Mouse (Mus musculus): ENCODE data around the gene Ahcyl1. TPM values are rescaled to one million over a fixed set of nuclear protein-coding genes. Genes with fewer than 3 reads are reported as not detected.
A peak's percentile ranks its signal among the peaks of the same experiment; 100 is the strongest.

The Ahcyl1 gene
- polyA plus RNA-seq, 1 experiment: 72.1 TPM

DNA sequence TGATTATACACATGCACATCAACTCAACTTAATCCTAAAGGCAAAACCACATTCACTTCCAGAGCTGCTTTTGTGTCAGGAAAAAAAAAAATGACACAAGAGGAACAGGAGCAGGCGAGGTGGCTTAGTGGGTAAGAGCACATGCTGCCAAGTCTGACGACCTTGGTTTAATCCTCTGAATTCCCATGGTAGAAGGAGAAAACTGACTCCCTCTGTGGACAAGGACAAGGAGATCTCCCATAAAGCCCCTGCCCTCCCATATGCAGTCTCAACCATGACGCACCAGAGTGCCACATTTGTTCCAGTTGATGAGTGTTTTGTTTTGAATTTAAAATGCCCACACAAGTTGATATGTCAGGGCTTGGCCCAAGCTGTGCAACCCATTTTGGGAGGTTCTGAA, 12.8 kb upstream of the Ahcyl1 start:
- Histone ChIP-seq H3K4me3 (ENCODE audit: insufficient read depth, poor library complexity, severe bottlenecking) (no peak overlapping the region), H3K79me3 (ENCODE audit: low read depth) (no peaks in the 10 kb centered on the region), H3ac (ENCODE audit: control insufficient read depth, insufficient read length, low read depth) (no peak overlapping the region), H3K27me3 (ENCODE audit: control insufficient read depth, insufficient read depth, insufficient read length) (no peaks in the 10 kb centered on the region), H3K79me2 (ENCODE audit: control insufficient read depth, insufficient read depth) (no peaks in the 10 kb centered on the region), H3K36me3 (ENCODE audit: control insufficient read depth, insufficient read depth) (no peaks in the 10 kb centered on the region)
- TF ChIP-seq MYOG (IDR thresholded peaks at IDR 0.05; ENCODE audit: control insufficient read depth, extremely low read depth, insufficient read length) (no peak), MYOD1 (IDR thresholded peaks at IDR 0.05; ENCODE audit: control insufficient read depth, insufficient read length, low read depth) (peak; percentile 45), FOSL1 (IDR thresholded peaks at IDR 0.05; ENCODE audit: insufficient read depth, low read length, poor library complexity, severe bottlenecking) (no peak), CTCF (IDR thresholded peaks at IDR 0.05; ENCODE audit: control insufficient read depth, insufficient read depth, insufficient read length) (no peak), MAX (IDR thresholded peaks at IDR 0.05) (peak; percentile 8), CEBPB (IDR thresholded peaks at IDR 0.05; ENCODE audit: low read depth) (no peak)

DNA sequence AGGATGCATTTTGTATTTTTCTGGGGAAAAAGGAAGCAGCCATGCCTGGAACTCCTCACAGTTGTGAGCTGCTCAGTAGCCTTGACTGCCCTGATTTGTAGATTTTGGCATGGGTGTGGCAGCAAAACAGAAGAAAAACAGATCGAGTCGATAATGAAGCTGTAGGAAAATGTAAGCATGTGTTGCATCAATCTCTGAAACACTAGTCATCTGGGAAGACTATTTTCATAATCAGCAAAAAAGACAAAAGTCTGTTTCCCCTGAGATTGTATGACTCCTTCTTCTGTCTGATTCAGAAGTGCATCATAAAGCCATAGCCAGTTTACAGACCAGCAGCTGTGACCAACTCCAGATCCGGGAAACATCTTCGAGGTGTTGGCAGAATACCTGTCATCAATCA, 10.9 kb upstream of the Ahcyl1 start:
- Histone ChIP-seq H3ac (ENCODE audit: control insufficient read depth, insufficient read length, low read depth) (no peak overlapping the region), H3K4me3 (ENCODE audit: insufficient read depth, poor library complexity, severe bottlenecking) (no peak overlapping the region), H3K79me3 (ENCODE audit: low read depth) (no peaks in the 10 kb centered on the region), H3K36me3 (ENCODE audit: control insufficient read depth, insufficient read depth) (no peaks in the 10 kb centered on the region), H3K79me2 (ENCODE audit: control insufficient read depth, insufficient read depth) (no peaks in the 10 kb centered on the region), H3K27me3 (ENCODE audit: control insufficient read depth, insufficient read depth, insufficient read length) (no peaks in the 10 kb centered on the region)
- no peak for TF ChIP-seq MAX (IDR thresholded peaks at IDR 0.05)
- no peak for TF ChIP-seq USF1 (IDR thresholded peaks at IDR 0.05; ENCODE audit: low read depth)
- TF ChIP-seq FOSL1 (IDR thresholded peaks at IDR 0.05; ENCODE audit: insufficient read depth, low read length, poor library complexity, severe bottlenecking): peak; percentile 77
- TF ChIP-seq MYOD1 (IDR thresholded peaks at IDR 0.05; ENCODE audit: control insufficient read depth, insufficient read length, low read depth): peak; percentile 89
- TF ChIP-seq MYOG (IDR thresholded peaks at IDR 0.05; ENCODE audit: control insufficient read depth, extremely low read depth, insufficient read length): no peak
- TF ChIP-seq CEBPB (IDR thresholded peaks at IDR 0.05; ENCODE audit: low read depth): peak; percentile 93
- no peak for TF ChIP-seq CTCF (IDR thresholded peaks at IDR 0.05; ENCODE audit: control insufficient read depth, insufficient read depth, insufficient read length)

DNA sequence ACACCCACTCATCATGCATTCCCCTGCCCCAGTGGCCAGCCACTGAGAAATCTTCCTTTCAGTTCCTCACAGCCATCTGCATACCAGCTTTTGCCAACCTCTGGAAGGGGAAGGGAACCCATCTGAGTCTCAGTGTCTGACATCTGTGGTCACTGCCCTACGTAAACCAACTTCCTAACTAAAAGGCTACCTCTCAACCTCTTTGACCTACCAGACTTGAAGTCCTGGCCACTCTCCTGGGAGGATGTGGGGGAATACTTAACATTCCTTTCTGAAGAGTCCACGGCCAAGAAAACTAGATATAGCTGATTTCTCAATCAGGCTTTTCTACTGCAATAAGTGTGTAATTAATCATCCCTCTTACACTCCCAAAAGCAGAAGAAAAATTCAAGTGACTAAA, 9.8 kb upstream of the Ahcyl1 start:
- Histone ChIP-seq H3K4me3 (ENCODE audit: insufficient read depth, poor library complexity, severe bottlenecking) (no peak overlapping the region), H3K36me3 (ENCODE audit: control insufficient read depth, insufficient read depth) (no peaks in the 10 kb centered on the region), H3K27me3 (ENCODE audit: control insufficient read depth, insufficient read depth, insufficient read length) (no peaks in the 10 kb centered on the region), H3K79me2 (ENCODE audit: control insufficient read depth, insufficient read depth) (no peaks in the 10 kb centered on the region), H3K79me3 (ENCODE audit: low read depth) (no peaks in the 10 kb centered on the region), H3ac (ENCODE audit: control insufficient read depth, insufficient read length, low read depth) (no peak overlapping the region)
- peak; percentile 35 for TF ChIP-seq MYOD1 (IDR thresholded peaks at IDR 0.05; ENCODE audit: control insufficient read depth, insufficient read length, low read depth)
- no peak for TF ChIP-seq CTCF (IDR thresholded peaks at IDR 0.05; ENCODE audit: control insufficient read depth, insufficient read depth, insufficient read length)
- TF ChIP-seq CEBPB (IDR thresholded peaks at IDR 0.05; ENCODE audit: low read depth): peak; percentile 97

DNA sequence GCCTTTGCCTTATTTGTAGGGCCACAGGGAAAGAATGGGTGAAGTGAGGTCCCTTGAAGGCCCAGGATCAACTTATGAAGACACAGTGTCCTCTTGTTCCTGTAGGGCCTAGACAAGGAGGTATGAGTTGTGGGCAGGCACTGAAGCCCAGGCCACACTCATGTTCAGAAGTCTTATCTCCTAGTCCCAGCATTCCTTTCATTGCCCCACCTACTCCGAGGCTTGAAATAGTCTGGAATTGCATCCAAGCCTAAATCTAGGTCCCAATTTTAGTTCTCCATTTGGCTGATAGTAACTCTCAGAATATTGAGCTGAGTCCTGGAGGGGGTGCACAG, 8.0 kb upstream of the Ahcyl1 start:
- H3K27me3 ChIP-seq (ENCODE audit: control insufficient read depth, insufficient read depth, insufficient read length): no peaks in the 10 kb centered on the region
- H3ac ChIP-seq (ENCODE audit: control insufficient read depth, insufficient read length, low read depth): no peak overlapping the region
- TF ChIP-seq CTCF (IDR thresholded peaks at IDR 0.05; ENCODE audit: control insufficient read depth, insufficient read depth, insufficient read length) (no peak), MAX (IDR thresholded peaks at IDR 0.05) (no peak), USF1 (IDR thresholded peaks at IDR 0.05; ENCODE audit: low read depth) (no peak), MYOD1 (IDR thresholded peaks at IDR 0.05; ENCODE audit: control insufficient read depth, insufficient read length, low read depth) (no peak), FOSL1 (IDR thresholded peaks at IDR 0.05; ENCODE audit: insufficient read depth, low read length, poor library complexity, severe bottlenecking) (no peak), CEBPB (IDR thresholded peaks at IDR 0.05; ENCODE audit: low read depth) (no peak), MYOG (IDR thresholded peaks at IDR 0.05; ENCODE audit: control insufficient read depth, extremely low read depth, insufficient read length) (no peak)
- H3K79me2 ChIP-seq (ENCODE audit: control insufficient read depth, insufficient read depth): no peaks in the 10 kb centered on the region
- H3K36me3 ChIP-seq (ENCODE audit: control insufficient read depth, insufficient read depth): no peaks in the 10 kb centered on the region
- H3K4me3 ChIP-seq (ENCODE audit: insufficient read depth, poor library complexity, severe bottlenecking): no peak overlapping the region
- H3K79me3 ChIP-seq (ENCODE audit: low read depth): no peaks in the 10 kb centered on the region

DNA sequence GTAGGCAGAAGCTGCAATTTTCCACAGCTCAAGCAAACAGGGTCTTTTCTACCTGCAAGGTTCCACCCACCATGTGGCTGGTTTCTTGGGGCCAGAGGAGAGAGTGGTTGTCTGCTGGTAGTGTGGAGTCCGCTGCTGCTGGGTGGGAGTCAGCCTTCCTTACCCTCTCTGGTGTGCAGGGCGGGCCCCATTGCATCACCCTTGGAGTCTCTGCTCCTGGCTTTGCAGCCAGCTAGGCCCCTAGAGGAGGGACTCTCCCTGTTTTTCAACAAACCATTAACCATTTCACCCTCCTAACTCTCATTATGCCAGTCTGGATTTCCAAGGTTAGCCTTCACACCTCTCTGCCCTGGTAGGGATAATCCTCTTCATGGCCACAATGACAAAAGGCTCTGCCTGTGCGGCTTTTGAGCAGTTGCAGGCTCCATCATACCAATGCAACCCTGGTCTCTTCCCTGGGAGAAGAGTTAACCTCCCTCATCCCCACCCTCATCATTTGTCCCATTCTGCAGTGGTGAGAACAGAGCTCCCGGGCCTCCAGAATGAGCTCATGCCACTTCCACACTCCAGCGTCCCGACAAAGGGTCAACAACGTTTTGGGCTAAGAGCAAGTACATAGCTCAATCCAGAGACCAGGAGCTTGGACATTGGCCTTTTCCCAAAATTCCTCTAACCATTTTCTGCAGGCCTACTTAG, 7.5 kb upstream of the Ahcyl1 start:
- Histone ChIP-seq H3K4me3 (ENCODE audit: insufficient read depth, poor library complexity, severe bottlenecking) (no peak overlapping the region), H3ac (ENCODE audit: control insufficient read depth, insufficient read length, low read depth) (no peak overlapping the region), H3K79me2 (ENCODE audit: control insufficient read depth, insufficient read depth) (no peaks in the 10 kb centered on the region), H3K36me3 (ENCODE audit: control insufficient read depth, insufficient read depth) (no peaks in the 10 kb centered on the region), H3K27me3 (ENCODE audit: control insufficient read depth, insufficient read depth, insufficient read length) (no peaks in the 10 kb centered on the region), H3K79me3 (ENCODE audit: low read depth) (no peaks in the 10 kb centered on the region)
- no peak for TF ChIP-seq FOSL1 (IDR thresholded peaks at IDR 0.05; ENCODE audit: insufficient read depth, low read length, poor library complexity, severe bottlenecking)
- TF ChIP-seq MYOD1 (IDR thresholded peaks at IDR 0.05; ENCODE audit: control insufficient read depth, insufficient read length, low read depth): no peak
- no peak for TF ChIP-seq MYOG (IDR thresholded peaks at IDR 0.05; ENCODE audit: control insufficient read depth, extremely low read depth, insufficient read length)
- no peak for TF ChIP-seq CTCF (IDR thresholded peaks at IDR 0.05; ENCODE audit: control insufficient read depth, insufficient read depth, insufficient read length)
- no peak for TF ChIP-seq USF1 (IDR thresholded peaks at IDR 0.05; ENCODE audit: low read depth)
- no peak for TF ChIP-seq MAX (IDR thresholded peaks at IDR 0.05)
- TF ChIP-seq CEBPB (IDR thresholded peaks at IDR 0.05; ENCODE audit: low read depth): no peak
